Mouse (Mus musculus): ENCODE results near the gene Ptpn14.

- TF ChIP-seq MAFK (IDR thresholded peaks at IDR 0.05; ENCODE audit: insufficient read depth, low read depth, low read length) (no peak), ZNF384 (IDR thresholded peaks at IDR 0.05; ENCODE audit: low read depth, low read length) (no peak), ZC3H11A (IDR thresholded peaks at IDR 0.05; ENCODE audit: borderline replicate concordance, low read depth, low read length) (no peak), HCFC1 (IDR thresholded peaks at IDR 0.05; ENCODE audit: borderline replicate concordance, insufficient read depth, low read length) (no peak), CHD2 (IDR thresholded peaks at IDR 0.05; ENCODE audit: low read depth, low read length) (no peak)
Measured at GRCm38 (mm10) chr1:189784503-189784902, 56.4 kb downstream of the Ptpn14 start.
